Comparison of ENCODE assay signal across 12 mouse cellular contexts in the genomic region with DNA sequence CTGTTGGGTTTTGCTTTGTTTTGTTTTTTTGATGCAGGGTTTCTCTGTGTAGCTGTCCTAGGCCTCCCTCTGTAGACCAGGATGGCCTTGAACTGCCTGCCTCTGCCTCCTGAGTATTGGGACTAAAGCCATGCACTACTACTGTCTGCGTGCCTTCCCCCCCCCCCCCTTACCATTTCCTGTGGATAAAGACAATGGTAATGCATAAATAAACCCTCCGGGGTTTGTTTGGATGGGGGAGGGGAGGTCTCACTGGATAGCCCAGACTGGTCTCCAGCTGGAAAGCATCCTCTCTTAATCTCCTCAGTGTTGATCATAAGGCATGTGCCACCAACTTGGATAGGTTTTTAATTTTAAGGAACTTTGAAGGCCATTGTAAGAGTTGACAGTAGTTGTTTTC. TPM values are rescaled to one million over a fixed set of nuclear protein-coding genes. Genes with fewer than 3 reads are reported as not detected.
A peak's percentile ranks its signal among the peaks of the same experiment; 100 is the strongest.
DNase-seq lines count a peak whose midpoint lies in the region; ATAC-seq and TF ChIP-seq lines count a peak whose summit lies in the region.
"Had no signal": no experiment of that assay in that cellular context is flagged by ENCODE, and none has a peak within 500 bp of the region (broad histone marks: within the 10 kb centered on the region; RNA-seq: fewer than 3 reads in every experiment).

No protein-coding gene starts in this region.

- 31% methylated on average over 2 of the region's 2 CpGs for WGBS in heart, embryonic 12.5 days
- WGBS in heart, embryonic 10.5 days = 22% methylated on average over 2 of the region's 2 CpGs
- WGBS in liver, postnatal 0 days (ENCODE audit: insufficient replicate concordance) = 15% methylated on average over 2 of the region's 2 CpGs
- 32% methylated on average over 2 of the region's 2 CpGs for WGBS in liver, embryonic 11.5 days

- no peaks in the 10 kb centered on the region for H3K27me3 ChIP-seq in heart, embryonic 12.5 days (replicated peaks)
- H3K27me3 ChIP-seq in heart, embryonic 10.5 days (ENCODE audit: insufficient read depth, poor library complexity, severe bottlenecking) = no peaks in the 10 kb centered on the region
- H3K27me3 ChIP-seq in liver, postnatal 0 days (ENCODE audit: insufficient read depth, low read length) = no peaks in the 10 kb centered on the region
- H3K27me3 ChIP-seq in liver, embryonic 11.5 days (replicated peaks; ENCODE audit: control insufficient read depth, insufficient read depth, low read length) = peaks cover 3% of the 10 kb centered on the region; the same call in 1 of the 2 replicates

- TF ChIP-seq CTCF in liver, postnatal 0 days (IDR thresholded peaks at IDR 0.05; ENCODE audit: low read depth) = no peak
- no peak for TF ChIP-seq CTCF in brain, embryonic 14.5 days (IDR thresholded peaks at IDR 0.05; ENCODE audit: borderline replicate concordance, extremely low read depth, insufficient read depth, insufficient read length)

- ATAC-seq in heart, embryonic 12.5 days (ENCODE audit: insufficient number of reproducible peaks, low FRiP score) = peak; percentile 57; the same call in 1 of the 2 replicates
- ATAC-seq in liver, postnatal 0 days = no peak
- no peak for ATAC-seq in liver, embryonic 11.5 days (replicated peaks; ENCODE audit: low FRiP score)

- H3K9ac ChIP-seq in heart, embryonic 12.5 days = no peak overlapping the region
- no peak overlapping the region for H3K9ac ChIP-seq in liver, postnatal 0 days (replicated peaks)
- H3K9ac ChIP-seq in liver, embryonic 11.5 days (ENCODE audit: low read depth, low read length) = no peak overlapping the region

- TF ChIP-seq POLR2A in brain, embryonic 14.5 days (IDR thresholded peaks at IDR 0.05; ENCODE audit: borderline replicate concordance, extremely low read depth, insufficient read depth, insufficient read length, poor library complexity, severe bottlenecking) = no peak

- no peak overlapping the region; the same call in 1 of the 2 replicates for H3K27ac ChIP-seq in heart, embryonic 12.5 days (ENCODE audit: poor library complexity, severe bottlenecking)
- no peak overlapping the region for H3K27ac ChIP-seq in heart, embryonic 10.5 days
- no peak overlapping the region for H3K27ac ChIP-seq in liver, postnatal 0 days (ENCODE audit: low read depth)
- H3K27ac ChIP-seq in liver, embryonic 11.5 days (ENCODE audit: low read depth, low read length) = no peak overlapping the region

- H3K4me1 ChIP-seq in heart, embryonic 12.5 days (replicated peaks) = peaks cover 36% of the 10 kb centered on the region
- H3K4me1 ChIP-seq in heart, embryonic 10.5 days = peaks cover 22% of the 10 kb centered on the region
- H3K4me1 ChIP-seq in liver, postnatal 0 days (ENCODE audit: insufficient read depth) = peaks cover 16% of the 10 kb centered on the region
- H3K4me1 ChIP-seq in liver, embryonic 11.5 days (replicated peaks; ENCODE audit: control insufficient read depth, insufficient read depth, low read length) = peaks cover 7% of the 10 kb centered on the region

- no peak for TF ChIP-seq EP300 in liver, postnatal 0 days (IDR thresholded peaks at IDR 0.05; ENCODE audit: low read depth)

- H3K36me3 ChIP-seq in heart, embryonic 12.5 days = peaks cover 42% of the 10 kb centered on the region
- peaks cover 48% of the 10 kb centered on the region for H3K36me3 ChIP-seq in heart, embryonic 10.5 days
- H3K36me3 ChIP-seq in liver, postnatal 0 days (replicated peaks; ENCODE audit: insufficient read depth, low read length) = peaks cover 3% of the 10 kb centered on the region; the same call in 1 of the 2 replicates
- H3K36me3 ChIP-seq in liver, embryonic 11.5 days (ENCODE audit: control insufficient read depth, insufficient read depth, low read length) = no peaks in the 10 kb centered on the region; the same call in 1 of the 2 replicates
- H3K36me3 ChIP-seq: G1E had no signal

- no peak overlapping the region for H3K4me2 ChIP-seq in heart, embryonic 12.5 days
- no peak overlapping the region for H3K4me2 ChIP-seq in liver, postnatal 0 days (ENCODE audit: low read depth, low read length)
- no peak overlapping the region for H3K4me2 ChIP-seq in liver, embryonic 11.5 days

- DNase-seq in heart, embryonic 10.5 days (ENCODE audit: low spot score) = no peak
- peak; percentile 15 for DNase-seq in liver, postnatal 0 days
- no peak for DNase-seq in liver, embryonic 11.5 days (ENCODE audit: low spot score)
- DNase-seq in brain, embryonic 14.5 days (ENCODE audit: low read depth) = peak; percentile 5
- peak; percentile 69 for DNase-seq in lung, postnatal 25 days (ENCODE audit: low spot score)
- DNase-seq in right cerebral cortex, postnatal 4 days = no peak
- DNase-seq in cerebellum, postnatal 14 days = no peak
- DNase-seq: cerebellum, adult 9-11 months; thymus, postnatal 14 days had no signal

- no peaks in the 10 kb centered on the region for H3K9me3 ChIP-seq in heart, embryonic 12.5 days (replicated peaks)
- H3K9me3 ChIP-seq in heart, embryonic 10.5 days = no peaks in the 10 kb centered on the region
- H3K9me3 ChIP-seq in liver, postnatal 0 days (ENCODE audit: low read length) = no peaks in the 10 kb centered on the region
- no peaks in the 10 kb centered on the region for H3K9me3 ChIP-seq in liver, embryonic 11.5 days (ENCODE audit: control insufficient read depth, low read length)
- H3K9me3 ChIP-seq: G1E had no signal

- H3K4me3 ChIP-seq in heart, embryonic 12.5 days = no peak overlapping the region
- no peak overlapping the region for H3K4me3 ChIP-seq in heart, embryonic 10.5 days
- H3K4me3 ChIP-seq in liver, postnatal 0 days (ENCODE audit: low read depth, low read length) = no peak overlapping the region
- no peak overlapping the region for H3K4me3 ChIP-seq in liver, embryonic 11.5 days (ENCODE audit: low read depth, low read length)
- H3K4me3 ChIP-seq: erythroblast, embryonic 14.5 days had no signal

RNA-seq across cellular contexts. Expression of gene Sptan1, which starts 8.2 kb away (rescaled TPM):
- polyA plus RNA-seq in heart, embryonic 12.5 days (2016; fragmentation: Nextera tagmentation; extraction: Ambion mirVana) = 124 and 141 TPM in 2 replicates
- 103 and 116 TPM in 2 replicates for polyA plus RNA-seq in heart, embryonic 10.5 days (2016; fragmentation: Nextera tagmentation; extraction: Ambion mirVana)
- polyA plus RNA-seq in liver, postnatal 0 days (2015; fragmentation: Nextera tagmentation; extraction: Ambion mirVana) = 14.9 and 17.2 TPM in 2 replicates
- 40.4 and 50.2 TPM in 2 replicates for polyA plus RNA-seq in liver, embryonic 11.5 days (2014; fragmentation: Nextera tagmentation; extraction: Ambion mirVana)
- 595 and 622 TPM in 2 replicates for polyA plus RNA-seq in brain, embryonic 14.5 days (2012; rRNA removed)

RNA-seq across cellular contexts. Expression of gene Gle1, which starts 38.3 kb away (rescaled TPM):
- polyA plus RNA-seq in heart, embryonic 12.5 days (2016; fragmentation: Nextera tagmentation; extraction: Ambion mirVana) = 42.8 and 43.3 TPM in 2 replicates
- polyA plus RNA-seq in heart, embryonic 10.5 days (2016; fragmentation: Nextera tagmentation; extraction: Ambion mirVana) = 50.0 and 61.3 TPM in 2 replicates
- 13.4 and 14.7 TPM in 2 replicates for polyA plus RNA-seq in liver, postnatal 0 days (2015; fragmentation: Nextera tagmentation; extraction: Ambion mirVana)
- 58.0 and 62.8 TPM in 2 replicates for polyA plus RNA-seq in liver, embryonic 11.5 days (2014; fragmentation: Nextera tagmentation; extraction: Ambion mirVana)
- 51.6 and 58.0 TPM in 2 replicates for polyA plus RNA-seq in brain, embryonic 14.5 days (2012; rRNA removed)

Comparison
In these comparisons a context has a peak if more than half of its experiments do, and no peak if none do; other contexts are left out.
1. DNase-seq: peak in liver, postnatal 0 days (single experiment), brain, embryonic 14.5 days (single experiment) and lung, postnatal 25 days (single experiment); none in heart, embryonic 10.5 days (single experiment), liver, embryonic 11.5 days (single experiment), right cerebral cortex, postnatal 4 days (single experiment) and cerebellum, postnatal 14 days (0 of 2).